Mouse (Mus musculus) liver, embryonic 18 days (tissue): Measurements from ENCODE around the gene Gm17631. TPM values are rescaled to one million over a fixed set of nuclear protein-coding genes. Genes with fewer than 3 reads are reported as not detected.

Experiments
- polyA plus RNA-seq: library from polyadenylated mRNA; depleted of rRNA; stranded (reverse); fragments of >200 nt; gene quantifications from 2 replicates; pipeline ENCODE4 v1.2.3, GENCODE M21; 2012; rRNA removed

Gm17631 gene
- polyA plus RNA-seq: not detected in 2 replicates

DNA sequence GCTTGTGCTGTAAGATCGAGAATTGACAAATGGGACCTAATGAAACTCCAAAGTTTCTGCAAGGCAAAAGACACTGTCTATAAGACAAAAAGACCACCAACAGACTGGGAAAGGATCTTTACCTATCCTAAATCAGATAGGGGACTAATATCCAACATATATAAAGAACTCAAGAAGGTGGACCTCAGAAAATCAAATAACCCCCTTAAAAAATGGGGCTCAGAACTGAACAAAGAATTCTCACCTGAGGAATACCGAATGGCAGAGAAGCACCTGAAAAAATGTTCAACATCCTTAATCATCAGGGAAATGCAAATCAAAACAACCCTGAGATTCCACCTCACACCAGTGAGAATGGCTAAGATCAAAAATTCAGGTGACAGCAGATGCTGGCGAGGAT, at the start of gene Gm17631:
TSS of gene Gm17631 (plus strand) at position 301 of the 400 bp plus-strand sequence.

DNA sequence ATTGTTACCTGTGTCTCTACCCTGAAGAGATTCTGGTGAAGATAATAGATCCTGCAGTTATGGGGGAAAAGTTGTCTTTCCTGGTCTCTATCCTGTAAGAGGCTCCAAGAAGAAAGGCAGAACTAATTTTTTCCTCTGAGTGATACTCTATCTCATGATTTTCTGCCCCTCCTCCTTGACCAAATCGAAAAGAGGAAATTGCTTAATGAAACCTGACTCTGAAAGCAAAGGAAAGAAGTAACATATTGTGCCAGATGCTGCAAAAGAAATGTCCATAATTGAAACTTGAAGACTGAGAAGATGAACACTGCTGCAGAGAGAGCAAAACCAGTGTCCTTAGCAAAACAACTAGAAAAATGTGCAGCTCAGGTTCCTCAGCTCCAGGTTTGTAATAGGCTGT, 14.1 kb downstream of the Gm17631 start, which contains the start of gene Klra17:
TSS of gene Klra17 (minus strand) at position 124 of the 400 bp plus-strand sequence.

Other genes with a start within 250 kb of the Gm17631 start
- gene Klrk1, start 238.8 kb upstream of the Gm17631 start, polyA plus RNA-seq: 0.71 and 1.2 TPM in 2 replicates
- gene Klrc3, start 219.3 kb upstream of the Gm17631 start, polyA plus RNA-seq: 0.08 TPM in 1 of 2 replicates, not detected in the other
- gene Klrc2, start 202.0 kb upstream of the Gm17631 start, polyA plus RNA-seq: 0.12 and 0.13 TPM in 2 replicates
- gene Klrc1, start 183.7 kb upstream of the Gm17631 start, polyA plus RNA-seq: 0.52 and 0.71 TPM in 2 replicates
- not detected in 2 replicates for gene Klri1, start 145.5 kb upstream of the Gm17631 start, polyA plus RNA-seq
- 0.02 and 0.06 TPM in 2 replicates for gene Klri2, start 122.2 kb upstream of the Gm17631 start, polyA plus RNA-seq
- not detected in 2 replicates for gene Gm156, start 78.4 kb upstream of the Gm17631 start, polyA plus RNA-seq
- gene Klra17, start 14.0 kb downstream of the Gm17631 start, polyA plus RNA-seq: 0.81 and 0.88 TPM in 2 replicates
- gene Klra5, start 55.0 kb downstream of the Gm17631 start, polyA plus RNA-seq: 0.23 and 0.59 TPM in 2 replicates
- gene Klra6, start 164.3 kb downstream of the Gm17631 start, polyA plus RNA-seq: not detected in 2 replicates
- gene Klra4, start 204.6 kb downstream of the Gm17631 start, polyA plus RNA-seq: not detected in 2 replicates